Mouse (Mus musculus) ES-CJ7 (cell line): Measurements from ENCODE around the gene Tubb5.
"Not testable (repeated sequence)": the region's sequence is repeated elsewhere in the genome, so short reads cannot be mapped to it uniquely, and the experiment has no call there.

Experiments
- DNase-seq: peaks from one replicate; pipeline ENCODE4 v3.0.0; 2011; ENCODE audit warnings: low read depth, low spot score

Tubb5 gene

DNA sequence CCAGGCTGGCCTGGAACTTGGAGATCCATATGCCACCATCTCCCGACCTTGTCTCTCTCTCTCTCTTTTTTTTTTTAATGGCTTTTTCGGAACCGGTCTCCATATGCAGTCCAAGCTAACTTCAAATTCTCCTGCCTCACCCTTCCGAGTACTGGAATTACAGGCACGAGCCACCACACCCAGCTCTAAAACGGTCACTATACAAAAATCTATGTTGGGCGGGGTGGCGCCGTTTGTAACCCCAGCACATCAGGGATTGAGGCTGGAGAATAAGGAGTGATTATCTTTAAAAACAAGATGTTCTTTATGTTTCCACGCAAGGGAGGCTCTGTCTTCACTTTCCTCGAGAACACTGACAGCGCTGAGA lies 22.7 kb upstream of the Tubb5 start:
- DNase-seq, result no peak

- DNase-seq, result no peak
These were observed 21.7 kb upstream of the Tubb5 start for GRCm38 (mm10) chr17:35859835-35860234.

- DNase-seq, result no peak
These were observed 21.3 kb upstream of the Tubb5 start for GRCm38 (mm10) chr17:35859371-35859770.

DNA sequence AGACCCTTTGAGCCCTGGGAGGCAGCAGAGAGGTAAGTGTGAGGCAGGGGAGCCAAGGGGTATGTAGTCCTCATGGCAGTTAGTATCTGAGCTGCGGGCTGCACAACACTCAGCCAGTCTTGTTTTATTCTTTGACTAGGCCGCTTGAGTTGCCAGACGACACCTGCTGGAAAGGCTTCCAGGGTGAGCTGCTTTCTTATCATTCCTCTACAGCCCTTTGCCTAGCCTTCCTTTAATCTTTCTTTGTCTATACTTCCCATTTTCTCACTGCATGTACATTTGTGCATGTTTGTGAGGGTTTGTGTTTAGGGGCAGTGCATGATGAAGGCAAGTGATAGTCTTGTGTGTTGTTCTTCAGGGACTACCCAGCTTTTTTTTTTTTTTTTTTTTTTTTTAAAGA lies 12.9 kb upstream of the Tubb5 start:
- no peak for DNase-seq

- peak; percentile 70 for DNase-seq
These were observed 10.0 kb upstream of the Tubb5 start for GRCm38 (mm10) chr17:35848112-35848511.

DNA sequence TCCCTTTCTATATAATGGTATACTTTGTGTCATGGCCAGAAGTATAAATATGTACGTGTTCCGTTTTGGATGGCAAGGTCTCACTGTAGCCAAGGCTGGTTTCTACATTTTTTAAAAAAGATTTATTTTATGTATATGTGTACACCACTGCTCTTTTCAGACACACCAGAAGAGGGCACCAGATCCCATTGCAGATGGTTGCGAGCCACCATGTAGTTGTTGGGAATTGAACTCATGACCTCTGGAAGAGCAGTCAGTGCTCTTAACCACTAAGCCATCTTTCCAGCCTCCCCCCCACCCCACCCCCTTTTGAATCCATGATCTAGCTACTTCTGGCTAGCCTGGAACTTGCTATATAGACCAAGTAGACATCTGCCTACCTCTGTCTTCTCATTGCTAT lies 5.4 kb upstream of the Tubb5 start:
- no peak for DNase-seq

DNA sequence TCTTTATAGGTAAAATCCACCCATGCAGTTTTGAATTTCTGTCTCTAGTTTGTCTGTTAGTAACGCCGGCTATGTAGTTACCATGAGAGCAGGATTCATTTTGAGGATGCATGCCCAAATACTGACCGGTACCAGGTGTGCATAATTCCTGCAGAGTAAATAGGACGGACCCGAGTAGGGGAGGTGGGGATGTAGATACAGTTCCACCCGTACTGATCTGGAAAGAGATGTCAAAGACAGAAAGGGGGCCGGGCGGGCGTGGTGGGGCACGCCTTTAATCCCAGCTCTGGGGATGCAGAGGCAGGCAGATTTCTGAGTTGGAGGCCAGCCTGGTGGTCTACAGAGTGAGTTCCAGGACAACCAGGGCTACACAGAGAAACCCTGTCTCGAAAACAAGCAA lies 3.9 kb upstream of the Tubb5 start:
- DNase-seq, result no peak

- DNase-seq, result peak; percentile 100
These were observed 3.2 kb upstream of the Tubb5 start, which contains the start of gene Mdc1 for GRCm38 (mm10) chr17:35841076-35841950. TSS of gene Mdc1 (plus strand) at chr17:35841515.

DNA sequence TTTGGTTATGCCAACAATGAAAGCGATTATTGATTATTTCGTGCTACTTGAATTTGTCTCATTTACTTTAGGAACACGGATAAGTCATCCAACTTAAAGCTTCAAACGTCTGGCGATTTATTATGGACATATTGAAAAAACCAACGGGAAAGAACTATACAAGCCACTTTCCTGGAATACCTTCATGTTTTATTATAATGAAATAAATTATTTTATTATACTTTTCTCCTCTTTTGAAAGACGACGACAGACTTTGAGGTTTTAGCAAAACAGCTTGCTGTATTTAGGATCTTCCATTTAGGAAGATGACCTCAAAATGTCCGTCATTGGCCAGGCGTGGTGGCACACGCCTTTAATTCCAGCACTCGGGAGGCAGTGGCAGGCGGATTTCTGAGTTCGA lies 2.5 kb upstream of the Tubb5 start:
- DNase-seq, result no peak

DNA sequence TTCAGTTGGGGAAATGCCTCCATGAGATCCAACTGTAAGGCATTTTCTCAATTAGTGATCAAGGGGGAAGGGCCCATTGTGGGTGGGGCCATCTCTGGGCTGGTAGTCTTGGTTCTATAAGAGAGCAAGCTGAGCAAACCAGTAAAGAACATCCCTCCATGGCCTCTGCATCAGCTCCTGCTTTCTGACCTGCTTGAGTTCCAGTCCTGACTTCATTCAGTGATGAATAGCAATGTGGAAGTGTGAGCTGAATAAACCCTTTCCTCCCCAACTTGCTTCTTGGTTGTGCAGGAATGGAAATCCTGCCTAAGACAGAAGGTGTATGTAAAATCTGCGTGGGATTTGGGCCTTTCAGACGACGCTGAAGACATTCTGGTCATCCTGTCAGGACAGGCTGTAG lies 896 bp upstream of the Tubb5 start:
- DNase-seq, result not testable (repeated sequence)

DNA sequence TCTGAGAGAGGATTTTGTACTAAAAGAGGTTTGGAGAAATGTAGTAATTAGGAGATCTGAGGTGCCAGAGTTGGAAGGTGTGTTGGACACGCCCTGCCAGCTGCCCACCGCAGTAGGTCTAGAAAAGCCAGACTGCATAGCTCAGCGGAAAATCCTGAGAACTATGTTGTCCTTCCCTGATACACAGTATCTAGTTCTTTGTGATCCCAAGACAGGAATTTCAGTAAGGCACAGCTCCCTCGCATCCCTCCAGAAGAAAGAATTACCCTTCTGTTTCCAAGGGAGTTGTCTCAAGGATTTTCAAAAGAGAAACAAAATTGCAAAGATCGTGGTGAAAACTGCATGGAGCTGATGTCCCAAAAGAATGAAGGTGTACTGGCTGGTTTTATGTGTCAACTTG lies 464 bp upstream of the Tubb5 start:
- DNase-seq, result no peak

GRCm38 (mm10) chr17:35837487-35837886 lies 619 bp downstream of the Tubb5 start:
- DNase-seq, result peak; percentile 72

GRCm38 (mm10) chr17:35836991-35837422 lies 1.1 kb downstream of the Tubb5 start:
- peak; percentile 95 for DNase-seq

DNA sequence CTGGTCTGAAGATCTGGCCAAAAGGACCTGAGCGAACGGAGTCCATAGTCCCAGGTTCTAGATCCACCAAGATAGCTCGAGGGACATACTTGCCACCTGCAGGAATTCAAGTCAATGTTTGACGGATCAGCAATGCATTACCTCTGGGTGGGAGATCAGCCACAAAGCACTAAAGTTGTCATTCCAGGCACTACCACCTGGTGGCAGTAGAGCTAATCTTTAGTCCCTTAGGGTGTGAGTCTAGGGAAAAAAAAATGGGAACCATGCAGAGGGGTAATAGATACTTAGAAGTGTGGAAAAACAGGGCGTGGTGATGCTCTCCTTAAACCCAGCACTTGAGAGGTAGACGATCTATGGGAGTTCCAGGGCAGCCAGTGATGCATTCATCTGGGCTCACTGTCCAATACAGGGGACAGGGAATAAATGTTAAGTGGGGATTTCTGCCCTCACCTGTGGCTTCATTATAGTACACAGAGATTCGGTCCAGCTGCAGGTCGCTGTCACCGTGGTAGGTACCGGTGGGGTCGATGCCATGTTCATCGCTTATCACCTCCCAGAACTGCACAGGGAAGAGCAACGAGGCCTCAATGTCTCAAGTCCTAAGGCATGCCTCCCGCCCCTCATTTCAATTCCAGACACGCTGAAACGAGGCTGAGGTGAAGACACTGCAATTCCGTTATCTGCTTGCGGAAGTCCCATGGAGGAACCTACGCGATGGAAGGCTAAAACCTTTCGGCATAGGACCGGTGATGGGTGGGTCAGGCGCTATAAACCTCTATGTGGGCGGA lies 1.7 kb downstream of the Tubb5 start:
- peak; percentile 95 for DNase-seq

- DNase-seq, result no peak
These were observed 2.5 kb downstream of the Tubb5 start for GRCm38 (mm10) chr17:35835424-35836140.

GRCm38 (mm10) chr17:35834696-35835422 lies 3.2 kb downstream of the Tubb5 start:
- DNase-seq, result no peak

- DNase-seq, result no peak
These were observed 4.2 kb downstream of the Tubb5 start for GRCm38 (mm10) chr17:35833894-35834293.

- no peak for DNase-seq
These were observed 4.8 kb downstream of the Tubb5 start for GRCm38 (mm10) chr17:35833239-35833751.

DNA sequence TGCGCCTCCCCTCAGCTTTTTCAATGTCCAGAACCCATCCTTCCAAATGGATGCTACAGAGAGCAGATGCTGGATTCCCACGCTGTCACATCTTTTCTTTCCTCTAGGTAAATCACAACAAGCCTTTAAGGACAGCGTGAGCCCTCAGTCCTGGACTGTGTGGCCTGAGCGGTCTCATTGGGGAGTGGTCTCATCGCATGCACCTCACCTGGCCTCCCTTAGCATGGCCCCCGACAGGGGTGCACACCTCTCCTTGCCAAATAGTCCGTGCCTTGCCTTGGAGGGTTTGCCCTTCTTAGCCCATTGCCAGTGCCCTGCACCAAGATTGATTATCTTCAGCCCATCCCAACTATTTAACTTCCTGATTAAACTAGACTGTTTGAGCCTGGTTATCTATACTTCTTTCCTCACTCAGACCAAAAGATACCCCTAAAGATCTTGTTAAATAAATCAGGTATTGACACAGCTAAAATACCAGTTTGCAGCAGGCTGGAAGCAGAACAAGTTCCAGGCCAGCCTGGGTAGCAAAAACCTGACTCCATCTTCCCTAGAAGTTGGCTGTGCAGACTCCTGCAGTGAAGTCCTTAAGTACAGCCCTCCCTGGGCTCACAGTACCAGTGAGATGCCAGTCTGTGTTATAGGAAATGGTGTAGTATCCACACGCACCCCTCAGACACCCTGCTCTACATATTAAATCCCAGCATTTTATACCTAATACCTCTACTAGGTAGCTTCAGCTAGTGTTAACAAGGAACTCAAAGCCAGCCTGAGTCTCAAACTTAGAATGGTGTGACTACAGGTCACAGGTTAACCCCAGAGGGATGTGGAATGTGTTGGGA lies 5.5 kb downstream of the Tubb5 start:
- DNase-seq, result no peak

GRCm38 (mm10) chr17:35829737-35830136 lies 8.4 kb downstream of the Tubb5 start:
- peak; percentile 91 for DNase-seq
